Mouse (Mus musculus) CH12.LX (cell line): ENCODE measurements at regions not wholly inside any gene's neighbourhood (a gene's known extent, or its start where the extent isn't known, plus 50 kb on each side); places are given as distances from the start of the nearest gene placed in this dataset.

ENCODE experiments used
- DNase-seq: peaks from one replicate; pipeline ENCODE4 v3.0.0-alpha.2; 2013; ENCODE audit errors: extremely low read depth
- H3K27ac ChIP-seq: 2 replicates; pipeline ENCODE4 v1.5.1; 2012; ENCODE audit warnings: low read depth, mild to moderate bottlenecking, control low read depth, moderate library complexity; ENCODE audit not compliant: insufficient read depth
- H3K27me3 ChIP-seq: replicated peaks from 2 replicates; pipeline ENCODE3; 2012; ENCODE audit warnings: inconsistent platforms
- H3K36me3 ChIP-seq, 2 experiments: replicated peaks in 1 of 2; 2 replicates each; pipeline versions ENCODE3 to v1.6.1; 2012; ENCODE audit warnings: inconsistent platforms in 1 of 2, low read length in 1 of 2, mild to moderate bottlenecking in 1 of 2, mixed read lengths in 1 of 2, moderate library complexity in 1 of 2; ENCODE audit not compliant: control insufficient read depth in 1 of 2, insufficient read depth in 1 of 2
- H3K4me1 ChIP-seq, 2 experiments: 2 replicates each; pipeline ENCODE4 v1.6.1; 2012; ENCODE audit warnings: inconsistent platforms in 1 of 2, moderate library complexity in 1 of 2; ENCODE audit not compliant: insufficient read depth in 2 of 2, control insufficient read depth in 1 of 2
- H3K4me2 ChIP-seq: 2 replicates; pipeline ENCODE4 v1.6.1; 2012; ENCODE audit warnings: low read depth, mild to moderate bottlenecking, control low read depth; ENCODE audit not compliant: poor library complexity, insufficient read depth, severe bottlenecking
- H3K4me3 ChIP-seq, 3 experiments: fragments of 150-350 bp in 1 of 3; sonication (generic) in 1 of 3; replicated peaks in 1 of 3; 2 replicates each; pipeline versions ENCODE3 to v1.5.1; 2011 to 2012; ENCODE audit warnings: low read depth in 2 of 3, low read length in 2 of 3, mild to moderate bottlenecking in 2 of 3, moderate library complexity in 2 of 3, control low read depth in 1 of 3, improper control_type of control experiment in 1 of 3, inconsistent platforms in 1 of 3, mixed read lengths in 1 of 3; ENCODE audit not compliant: poor library complexity in 1 of 3
- H3K79me2 ChIP-seq: replicated peaks from 2 replicates; pipeline ENCODE4 v1.6.1; 2012; ENCODE audit warnings: mild to moderate bottlenecking, moderate library complexity; ENCODE audit not compliant: control insufficient read depth, poor library complexity, insufficient read depth, severe bottlenecking; ENCODE audit errors: extremely low read depth
- H3K9ac ChIP-seq: 2 replicates; pipeline ENCODE4 v1.6.1; 2012; ENCODE audit warnings: low read depth, mild to moderate bottlenecking, control low read depth, moderate library complexity; ENCODE audit not compliant: insufficient read depth
- H3K9me3 ChIP-seq: replicated peaks from 2 replicates; pipeline ENCODE3; 2012; ENCODE audit warnings: low read length, inconsistent platforms, mixed read lengths
- BHLHE40 ChIP-seq: IDR thresholded peaks from 2 replicates; pipeline ENCODE4 v1.6.1; 2011; ENCODE audit warnings: mild to moderate bottlenecking, low read depth, low read length, improper control_type of control experiment
- CHD1 ChIP-seq: IDR thresholded peaks from 2 replicates; pipeline ENCODE4 v1.6.1; 2012; ENCODE audit warnings: low read depth, low read length, improper control_type of control experiment, inconsistent platforms
- CTCF ChIP-seq, 2 experiments: IDR thresholded peaks in 1 of 2; conservative IDR thresholded peaks in 1 of 2; 2 replicates each; pipeline ENCODE4 v1.5.1; 2011 to 2012; ENCODE audit warnings: low read depth in 2 of 2, low read length in 2 of 2, improper control_type of control experiment in 1 of 2, inconsistent platforms in 1 of 2, mild to moderate bottlenecking in 1 of 2, moderate library complexity in 1 of 2
- ETS1 ChIP-seq: conservative IDR thresholded peaks from 2 replicates; pipeline ENCODE4 v1.6.1; 2012; ENCODE audit warnings: low read depth, mild to moderate bottlenecking, inconsistent platforms, low read length, improper control_type of control experiment, moderate library complexity
- IRF4 ChIP-seq: IDR thresholded peaks from 2 replicates; pipeline ENCODE4 v1.6.1; 2014; ENCODE audit warnings: low read depth, mild to moderate bottlenecking, inconsistent platforms, low read length, improper control_type of control experiment
- JUN ChIP-seq: IDR thresholded peaks from 2 replicates; pipeline ENCODE4 v1.6.1; 2011; ENCODE audit warnings: low read depth, mild to moderate bottlenecking, low read length, improper control_type of control experiment, moderate library complexity; ENCODE audit not compliant: insufficient read depth
- MXI1 ChIP-seq: IDR thresholded peaks from 2 replicates; pipeline ENCODE4 v1.6.1; 2011; ENCODE audit warnings: mild to moderate bottlenecking, low read depth, low read length, improper control_type of control experiment
- NELFE ChIP-seq: IDR thresholded peaks from 2 replicates; pipeline ENCODE4 v1.6.1; 2011; ENCODE audit warnings: low read depth, low read length, improper control_type of control experiment
- POLR2AphosphoS2 ChIP-seq: IDR thresholded peaks from 2 replicates; pipeline ENCODE4 v1.6.1; 2011; ENCODE audit warnings: low read depth, low read length, improper control_type of control experiment
- RAD21 ChIP-seq: IDR thresholded peaks from 2 replicates; pipeline ENCODE4 v1.6.1; 2011; ENCODE audit warnings: low read depth, mild to moderate bottlenecking, low read length, improper control_type of control experiment, moderate library complexity
- RCOR1 ChIP-seq: conservative IDR thresholded peaks from 2 replicates; pipeline ENCODE4 v1.6.1; 2012; ENCODE audit warnings: low read depth, mild to moderate bottlenecking, inconsistent platforms, low read length, improper control_type of control experiment
- USF2 ChIP-seq: conservative IDR thresholded peaks from 2 replicates; pipeline ENCODE4 v1.6.1; 2011; ENCODE audit warnings: low read depth, low read length, improper control_type of control experiment
- ZC3H11A ChIP-seq: IDR thresholded peaks from 2 replicates; pipeline ENCODE4 v1.6.1; 2012; ENCODE audit warnings: low read depth, mild to moderate bottlenecking, inconsistent platforms, low read length, improper control_type of control experiment
- dilution Hi-C: fragments of 300-500 bp; cut with MboI; formaldehyde crosslinking; loops from 2 replicates; pipeline ENCODE4 v1.14.3; 2020; ENCODE audit warnings: low sequenced_read_pairs; ENCODE audit not compliant: extremely low pct_unique_long_range_greater_than_20kb, extremely low pct_ligation_motif_present
- in situ Hi-C: fragments of 300-500 bp; cut with MboI; formaldehyde crosslinking; loops from 3 replicates; pipeline ENCODE4 v1.14.3; 2019; ENCODE audit warnings: low sequenced_read_pairs, low pct_ligation_motif_present, low pct_unique_long_range_greater_than_20kb, mixed read lengths

DNA sequence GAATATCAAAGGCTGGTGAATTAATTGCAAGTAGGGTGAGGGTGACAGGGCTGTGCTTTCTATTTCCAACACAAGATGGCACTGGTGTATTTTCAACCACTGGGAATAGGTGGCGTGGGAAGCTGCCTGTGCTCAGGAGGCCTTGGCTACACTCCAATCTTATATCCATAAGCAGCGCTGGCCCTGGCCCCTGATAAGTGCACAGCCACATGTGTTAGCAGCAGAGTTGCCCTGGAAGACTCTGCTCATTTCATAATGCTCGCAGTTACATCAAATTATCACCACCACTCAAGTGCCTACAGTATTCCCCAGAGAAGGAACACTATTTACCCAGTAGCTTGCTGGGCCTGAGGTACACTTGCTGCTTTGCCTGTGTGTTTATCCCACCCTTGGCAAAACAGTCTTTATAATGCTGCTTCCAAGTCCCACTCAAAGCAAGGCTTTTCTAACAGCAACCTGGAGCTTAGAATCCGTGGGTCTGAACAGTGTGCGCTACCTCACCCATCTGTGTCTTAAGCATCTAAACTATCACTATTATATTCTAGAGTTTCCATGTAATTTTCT is 337.0 kb upstream of the Mpped2 start:
- H3K27me3 ChIP-seq, result no peaks in the 10 kb centered on the region
- peaks cover 42% of the 10 kb centered on the region for H3K9me3 ChIP-seq
- no peaks in the 10 kb centered on the region for H3K36me3 ChIP-seq
- H3K27ac ChIP-seq, result no peak overlapping the region
- no peak overlapping the region for H3K4me3 ChIP-seq
- in situ Hi-C loops, result loop anchor here (25.0 kb wide), 1 partner anchor 606 kb away; the partner anchor contains the start of gene Arl14ep
- dilution Hi-C loops, result no loop called here
- no peak overlapping the region for H3K9ac ChIP-seq
- H3K4me2 ChIP-seq, result no peak overlapping the region
- H3K4me1 ChIP-seq, result no peaks in the 10 kb centered on the region
- TF ChIP-seq RAD21 (peak; percentile 37), JUN (no peak), CTCF (conservative IDR thresholded peaks at IDR 0.05 in 1 of 2, IDR thresholded peaks at IDR 0.05 in 1 of 2; ENCODE audit: low read depth in 2 of 2, low read length in 2 of 2) (peak in 1 of 2 experiments; percentile 30; a peak in 2 of 4 replicates)
- H3K79me2 ChIP-seq, result no peaks in the 10 kb centered on the region
- DNase-seq, result no peak

DNA sequence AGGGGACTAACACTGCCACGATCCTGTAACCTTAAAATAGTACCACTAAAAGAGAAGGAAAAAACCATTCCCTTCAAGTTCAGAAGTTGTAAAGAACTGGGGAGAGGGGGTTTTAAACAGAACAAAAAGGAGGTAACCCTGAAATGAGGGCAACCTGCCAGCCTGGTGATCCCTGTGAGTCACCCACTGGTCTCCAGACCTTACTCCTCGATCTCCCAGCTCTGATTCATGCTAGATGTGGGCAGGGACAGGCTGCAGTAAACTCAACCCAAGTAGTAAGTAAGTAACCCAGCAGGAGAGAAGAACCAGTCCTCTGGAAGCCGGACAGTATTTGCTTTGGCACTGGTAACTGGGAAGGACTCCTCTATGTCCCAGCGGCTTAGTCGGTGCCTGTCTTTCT is 324.4 kb upstream of the Mpped2 start:
- no peak for DNase-seq
- H3K27me3 ChIP-seq, result no peaks in the 10 kb centered on the region
- in situ Hi-C loops, result loop anchor here (25.0 kb wide), 1 partner anchor 594 kb away; the partner anchor contains the start of gene Arl14ep
- no peak overlapping the region for H3K4me3 ChIP-seq
- no peak overlapping the region for H3K27ac ChIP-seq
- TF ChIP-seq ETS1, result no peak
- TF ChIP-seq BHLHE40, result no peak
- no peak for TF ChIP-seq IRF4
- no peak for TF ChIP-seq NELFE
- TF ChIP-seq CHD1, result no peak
- TF ChIP-seq JUN, result no peak
- TF ChIP-seq RCOR1, result no peak
- no peak for TF ChIP-seq MXI1
- no peak for TF ChIP-seq POLR2AphosphoS2
- no peak for TF ChIP-seq ZC3H11A
- TF ChIP-seq USF2, result no peak
- H3K4me2 ChIP-seq, result no peak overlapping the region
- peaks cover 46% of the 10 kb centered on the region for H3K9me3 ChIP-seq
- H3K9ac ChIP-seq, result no peak overlapping the region
- no peaks in the 10 kb centered on the region for H3K36me3 ChIP-seq
- no peaks in the 10 kb centered on the region for H3K4me1 ChIP-seq
- no peaks in the 10 kb centered on the region for H3K79me2 ChIP-seq
- dilution Hi-C loops, result no loop called here
